Mouse (Mus musculus): ENCODE data around the gene Cyp2c66. TPM values are rescaled to one million over a fixed set of nuclear protein-coding genes. Genes with fewer than 3 reads are reported as not detected.
"Not testable (repeated sequence)": the region's sequence is repeated elsewhere in the genome, so short reads cannot be mapped to it uniquely, and the experiment has no call there.

Gene Cyp2c66
- not detected in 2 replicates for polyA plus RNA-seq (2014; fragmentation: Nextera tagmentation; extraction: Ambion mirVana)

DNA sequence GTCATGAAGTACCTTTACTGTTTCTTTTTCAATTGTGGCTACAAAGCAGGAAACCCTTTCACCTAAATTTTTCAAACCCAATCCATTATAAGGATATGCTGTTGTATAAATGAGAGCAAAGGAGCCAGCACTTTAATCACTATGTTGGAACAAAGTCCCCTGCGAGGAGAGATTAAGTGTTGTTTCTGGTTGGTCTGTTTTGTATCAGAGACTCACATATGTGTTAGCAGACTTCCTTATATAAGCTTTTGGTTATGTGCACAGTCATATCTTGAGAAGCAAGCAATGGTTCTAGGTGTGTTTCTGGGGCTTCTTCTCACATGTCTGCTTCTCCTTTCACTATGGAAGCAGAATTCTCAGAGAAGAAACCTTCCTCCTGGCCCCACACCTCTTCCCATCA is at the start of gene Cyp2c66:
Gene Cyp2c66, plus strand, starts transcription at position 255 of the 400 bp plus-strand sequence.
- H3K27ac ChIP-seq (replicated peaks; ENCODE audit: low read depth, low read length): no peak within 1 kb of the TSS
- no peak for DNase-seq (ENCODE audit: low spot score)

DNA sequence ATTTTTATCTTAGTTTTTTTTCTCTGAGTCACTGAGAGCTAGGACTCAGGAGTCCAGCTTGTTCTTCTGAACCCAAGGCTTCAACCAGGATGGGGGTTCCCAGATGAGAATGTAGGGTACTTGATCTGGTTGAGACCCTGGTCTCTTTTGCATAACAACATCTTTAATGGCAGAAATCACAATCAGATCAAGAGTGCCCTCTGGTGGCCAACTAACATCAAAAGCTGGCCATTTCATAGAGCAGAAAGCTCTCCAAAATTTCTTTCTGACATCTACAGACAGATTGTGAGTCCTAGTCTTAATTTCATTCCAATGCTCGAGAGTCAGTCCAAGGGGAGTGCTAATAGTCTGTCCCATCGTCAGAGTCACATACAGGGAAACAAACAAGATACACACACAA is 14.9 kb upstream of the Cyp2c66 start:
- not testable (repeated sequence) for H3K4me1 ChIP-seq (ENCODE audit: control insufficient read depth, insufficient read depth, low read length); H3K9ac ChIP-seq (replicated peaks; ENCODE audit: low read length); H3K4me2 ChIP-seq (ENCODE audit: low read depth, low read length); H3K36me3 ChIP-seq (replicated peaks; ENCODE audit: control insufficient read depth, insufficient read depth, low read depth, low read length); H3K27ac ChIP-seq (replicated peaks; ENCODE audit: low read depth, low read length); DNase-seq (ENCODE audit: low spot score); ATAC-seq (replicated peaks; ENCODE audit: insufficient number of reproducible peaks, low FRiP score, low TSS enrichment, low read depth); H3K4me3 ChIP-seq (ENCODE audit: low read depth, low read length); H3K9me3 ChIP-seq (replicated peaks; ENCODE audit: control insufficient read depth, low read length); H3K27me3 ChIP-seq (ENCODE audit: control insufficient read depth, insufficient read depth, low read length)
- 74% methylated on average over 2 of the region's 2 CpGs for WGBS

More for the DNA sequence above, at the start of gene Cyp2c66:
- Histone ChIP-seq H3K9ac (replicated peaks; ENCODE audit: low read length) (no peak within 1 kb of the TSS), H3K4me1 (ENCODE audit: control insufficient read depth, insufficient read depth, low read length) (no peaks in the 10 kb centered on the region), H3K27me3 (ENCODE audit: control insufficient read depth, insufficient read depth, low read length) (no peaks in the 10 kb centered on the region), H3K36me3 (replicated peaks; ENCODE audit: control insufficient read depth, insufficient read depth, low read depth, low read length) (no peaks in the 10 kb centered on the region), H3K4me2 (ENCODE audit: low read depth, low read length) (no peak within 1 kb of the TSS), H3K4me3 (ENCODE audit: low read depth, low read length) (no peak within 1 kb of the TSS), H3K9me3 (replicated peaks; ENCODE audit: control insufficient read depth, low read length) (no peaks in the 10 kb centered on the region)
- no peak for ATAC-seq (replicated peaks; ENCODE audit: insufficient number of reproducible peaks, low FRiP score, low TSS enrichment, low read depth)
- WGBS: 82% methylated on average over 1 of the region's 1 CpGs

DNA sequence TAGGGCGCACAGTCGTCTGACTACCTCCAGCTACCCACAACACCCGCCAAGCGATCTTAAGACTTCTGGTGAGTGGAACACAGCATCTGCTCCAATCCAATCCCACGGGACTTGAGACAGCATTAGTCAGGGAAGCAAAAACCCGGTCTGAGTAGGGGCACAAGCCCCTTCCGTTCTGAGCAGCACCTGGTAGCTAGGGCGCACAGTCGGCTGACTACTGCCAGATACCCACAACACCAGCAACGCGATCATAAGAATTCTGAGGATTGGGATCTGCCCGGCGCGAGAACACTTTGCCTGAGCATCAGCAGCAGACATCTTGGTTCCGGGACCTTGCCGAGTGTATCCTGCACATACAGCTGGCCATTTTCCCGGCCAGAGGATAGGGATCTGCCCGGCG is 43.1 kb downstream of the Cyp2c66 start:
- H3K9ac ChIP-seq (replicated peaks; ENCODE audit: low read length); DNase-seq (ENCODE audit: low spot score); ATAC-seq (replicated peaks; ENCODE audit: insufficient number of reproducible peaks, low FRiP score, low TSS enrichment, low read depth); H3K4me1 ChIP-seq (ENCODE audit: control insufficient read depth, insufficient read depth, low read length); H3K9me3 ChIP-seq (replicated peaks; ENCODE audit: control insufficient read depth, low read length); H3K27ac ChIP-seq (replicated peaks; ENCODE audit: low read depth, low read length); H3K36me3 ChIP-seq (replicated peaks; ENCODE audit: control insufficient read depth, insufficient read depth, low read depth, low read length); H3K27me3 ChIP-seq (ENCODE audit: control insufficient read depth, insufficient read depth, low read length); H3K4me3 ChIP-seq (ENCODE audit: low read depth, low read length); H3K4me2 ChIP-seq (ENCODE audit: low read depth, low read length): not testable (repeated sequence)
- WGBS: 83% methylated on average over 19 of the region's 19 CpGs

Other genes with a start within 250 kb of the Cyp2c66 start
- 78.2 and 97.2 TPM in 2 replicates for gene Hells, start 183.0 kb upstream of the Cyp2c66 start, polyA plus RNA-seq (2014; fragmentation: Nextera tagmentation; extraction: Ambion mirVana)
- not detected in 2 replicates for gene Cyp2c55, start 106.9 kb upstream of the Cyp2c66 start, polyA plus RNA-seq (2014; fragmentation: Nextera tagmentation; extraction: Ambion mirVana)
- not detected in 2 replicates for gene Cyp2c65, start 52.9 kb upstream of the Cyp2c66 start, polyA plus RNA-seq (2014; fragmentation: Nextera tagmentation; extraction: Ambion mirVana)
- gene Cyp2c29, start 155.5 kb downstream of the Cyp2c66 start, polyA plus RNA-seq (2014; fragmentation: Nextera tagmentation; extraction: Ambion mirVana): not detected in 2 replicates